Comparison of ENCODE assay signal across 8 mouse cellular contexts in genomic region chr5:137720558-137721164, GRCm38 (mm10). TPM values are rescaled to one million over a fixed set of nuclear protein-coding genes. Genes with fewer than 3 reads are reported as not detected.
DNase-seq lines count a peak whose midpoint lies in the region; ATAC-seq and TF ChIP-seq lines count a peak whose summit lies in the region.
"Not testable (repeated sequence)": the region's sequence is repeated elsewhere in the genome, so short reads cannot be mapped to it uniquely, and the experiment has no call there.

No protein-coding gene starts in this region.

- 32% methylated on average over 9 of the region's 16 CpGs for WGBS in hindbrain, embryonic 14.5 days
- 5% methylated on average over 10 of the region's 16 CpGs for WGBS in kidney, embryonic 16.5 days
- WGBS in liver, embryonic 13.5 days (ENCODE audit: insufficient replicate concordance), result 13% methylated on average over 10 of the region's 16 CpGs
- WGBS in midbrain, embryonic 12.5 days, result 31% methylated on average over 11 of the region's 16 CpGs
- WGBS in stomach, embryonic 16.5 days, result 7% methylated on average over 10 of the region's 16 CpGs

- H3K4me1 ChIP-seq in hindbrain, embryonic 14.5 days (replicated peaks; ENCODE audit: control insufficient read depth, insufficient read depth, low read length); kidney, embryonic 16.5 days (ENCODE audit: insufficient read depth, low read length); midbrain, embryonic 12.5 days; stomach, embryonic 16.5 days (ENCODE audit: control insufficient read depth, insufficient read depth, low read length): not testable (repeated sequence)
- H3K4me1 ChIP-seq in liver, embryonic 13.5 days (replicated peaks), result peaks cover 31% of the 10 kb centered on the region

- H3K36me3 ChIP-seq in hindbrain, embryonic 14.5 days (replicated peaks; ENCODE audit: control insufficient read depth, insufficient read depth); kidney, embryonic 16.5 days (ENCODE audit: insufficient read depth, low read length); liver, embryonic 13.5 days; midbrain, embryonic 12.5 days; stomach, embryonic 16.5 days (ENCODE audit: control insufficient read depth, insufficient read depth, low read length): not testable (repeated sequence)

- not testable (repeated sequence) for H3K27ac ChIP-seq in gastrocnemius, adult 2 months; hindbrain, embryonic 14.5 days; kidney, embryonic 16.5 days (ENCODE audit: low read length); liver, embryonic 13.5 days; midbrain, embryonic 12.5 days (replicated peaks); stomach, embryonic 16.5 days (ENCODE audit: low read length)

- not testable (repeated sequence) for ATAC-seq in hindbrain, embryonic 14.5 days (ENCODE audit: low FRiP score); kidney, embryonic 16.5 days (ENCODE audit: low FRiP score, low TSS enrichment); midbrain, embryonic 12.5 days (ENCODE audit: low FRiP score, low read depth)
- peak; percentile 82 for ATAC-seq in liver, embryonic 13.5 days (ENCODE audit: low read depth)
- ATAC-seq in stomach, embryonic 16.5 days (ENCODE audit: insufficient read depth, low FRiP score), result peak; percentile 71; the same call in 1 of the 2 replicates

- peak overlapping the region; percentile 30 for H3K4me2 ChIP-seq in hindbrain, embryonic 14.5 days (replicated peaks)
- peak overlapping the region; percentile 49 for H3K4me2 ChIP-seq in kidney, embryonic 16.5 days (replicated peaks; ENCODE audit: low read depth, low read length)
- peak overlapping the region; percentile 68 for H3K4me2 ChIP-seq in liver, embryonic 13.5 days
- H3K4me2 ChIP-seq in midbrain, embryonic 12.5 days (replicated peaks), result peak overlapping the region; percentile 28
- H3K4me2 ChIP-seq in stomach, embryonic 16.5 days (ENCODE audit: low read depth, low read length), result peak overlapping the region; percentile 48

- intact Hi-C loops in gastrocnemius, adult 2 months (cut with DNase I), result not testable (repeated sequence)

- H3K9me3 ChIP-seq in hindbrain, embryonic 14.5 days (ENCODE audit: control insufficient read depth, low read length); kidney, embryonic 16.5 days (ENCODE audit: low read length); liver, embryonic 13.5 days (replicated peaks); midbrain, embryonic 12.5 days; stomach, embryonic 16.5 days (replicated peaks; ENCODE audit: control insufficient read depth, low read length): not testable (repeated sequence)

- not testable (repeated sequence) for H3K27me3 ChIP-seq in hindbrain, embryonic 14.5 days (ENCODE audit: control insufficient read depth, insufficient read depth, low read length); kidney, embryonic 16.5 days (ENCODE audit: insufficient read depth, low read length); midbrain, embryonic 12.5 days; stomach, embryonic 16.5 days (ENCODE audit: control insufficient read depth, insufficient read depth, low read length)
- H3K27me3 ChIP-seq in liver, embryonic 13.5 days, result peaks cover 19% of the 10 kb centered on the region

- DNase-seq in B cell, adult 2 months, result peak; percentile 37 to 49
- DNase-seq in embryo, embryonic 10 days (ENCODE audit: low spot score), result peak; percentile 59
- DNase-seq in gastrocnemius, adult 2 months; hindbrain, embryonic 14.5 days (ENCODE audit: low spot score): not testable (repeated sequence)
- peak; percentile 60 for DNase-seq in liver, embryonic 13.5 days

- not testable (repeated sequence) for H3K9ac ChIP-seq in hindbrain, embryonic 14.5 days; kidney, embryonic 16.5 days (replicated peaks; ENCODE audit: low read length); midbrain, embryonic 12.5 days (replicated peaks); stomach, embryonic 16.5 days (ENCODE audit: low read length)
- peak overlapping the region; percentile 54 for H3K9ac ChIP-seq in liver, embryonic 13.5 days

- TF ChIP-seq CTCF in gastrocnemius, adult 2 months (IDR thresholded peaks at IDR 0.05), result not testable (repeated sequence)

- H3K4me3 ChIP-seq in gastrocnemius, adult 2 months, result 0 out of 2 replicates have a peak overlapping the region, but pooled peaks have one; percentile 17
- H3K4me3 ChIP-seq in hindbrain, embryonic 14.5 days (replicated peaks; ENCODE audit: low read length); kidney, embryonic 16.5 days (ENCODE audit: low read length); midbrain, embryonic 12.5 days: not testable (repeated sequence)
- peak overlapping the region; percentile 40 for H3K4me3 ChIP-seq in liver, embryonic 13.5 days (replicated peaks)
- H3K4me3 ChIP-seq in stomach, embryonic 16.5 days (replicated peaks; ENCODE audit: low read length), result peak overlapping the region; percentile 14

RNA-seq across cellular contexts. Expression of gene Nyap1, which starts 20.7 kb away (rescaled TPM):
- under 1 TPM; 0.05 to 0.45 TPM for total RNA-seq in gastrocnemius, adult 2 months (2021)
- 14.2 and 18.8 TPM in 2 replicates for polyA plus RNA-seq in hindbrain, embryonic 14.5 days (2014; fragmentation: Nextera tagmentation; extraction: Ambion mirVana)
- polyA plus RNA-seq in kidney, embryonic 16.5 days (2015; fragmentation: Nextera tagmentation; extraction: Ambion mirVana), result 2.1 and 2.2 TPM in 2 replicates
- polyA plus RNA-seq in liver, embryonic 13.5 days (2015; fragmentation: Nextera tagmentation; extraction: Ambion mirVana), result 0.17 and 0.19 TPM in 2 replicates
- 22.1 TPM in 2 replicates for polyA plus RNA-seq in midbrain, embryonic 12.5 days (2016; fragmentation: Nextera tagmentation; extraction: Ambion mirVana)
- polyA plus RNA-seq in stomach, embryonic 16.5 days (2015; fragmentation: Nextera tagmentation; extraction: Ambion mirVana), result 2.7 and 3.1 TPM in 2 replicates

RNA-seq across cellular contexts. Expression of gene Tsc22d4, which starts 24.9 kb away (rescaled TPM):
- total RNA-seq in gastrocnemius, adult 2 months (2021), result 10 to 100 TPM; 43.5 to 58.6 TPM
- polyA plus RNA-seq in hindbrain, embryonic 14.5 days (2014; fragmentation: Nextera tagmentation; extraction: Ambion mirVana), result 67.6 and 72.8 TPM in 2 replicates
- polyA plus RNA-seq in kidney, embryonic 16.5 days (2015; fragmentation: Nextera tagmentation; extraction: Ambion mirVana), result 126 and 129 TPM in 2 replicates
- polyA plus RNA-seq in liver, embryonic 13.5 days (2015; fragmentation: Nextera tagmentation; extraction: Ambion mirVana), result 66.8 and 69.1 TPM in 2 replicates
- polyA plus RNA-seq in midbrain, embryonic 12.5 days (2016; fragmentation: Nextera tagmentation; extraction: Ambion mirVana), result 68.4 and 71.4 TPM in 2 replicates
- polyA plus RNA-seq in stomach, embryonic 16.5 days (2015; fragmentation: Nextera tagmentation; extraction: Ambion mirVana), result 115 and 119 TPM in 2 replicates

RNA-seq across cellular contexts. Expression of gene Agfg2, which starts 36.1 kb away (rescaled TPM):
- 10 to 100 TPM in 1 of 2 experiments, 1 to 10 TPM in 1; 3.3 to 10.3 TPM for total RNA-seq in gastrocnemius, adult 2 months (2021)
- 11.8 and 12.2 TPM in 2 replicates for polyA plus RNA-seq in hindbrain, embryonic 14.5 days (2014; fragmentation: Nextera tagmentation; extraction: Ambion mirVana)
- polyA plus RNA-seq in kidney, embryonic 16.5 days (2015; fragmentation: Nextera tagmentation; extraction: Ambion mirVana), result 17.2 and 21.1 TPM in 2 replicates
- 32.1 and 37.8 TPM in 2 replicates for polyA plus RNA-seq in liver, embryonic 13.5 days (2015; fragmentation: Nextera tagmentation; extraction: Ambion mirVana)
- 25.9 and 29.0 TPM in 2 replicates for polyA plus RNA-seq in midbrain, embryonic 12.5 days (2016; fragmentation: Nextera tagmentation; extraction: Ambion mirVana)
- polyA plus RNA-seq in stomach, embryonic 16.5 days (2015; fragmentation: Nextera tagmentation; extraction: Ambion mirVana), result 16.3 and 19.0 TPM in 2 replicates

RNA-seq across cellular contexts. Expression of gene Ppp1r35, which starts 58.0 kb away (rescaled TPM):
- 1 to 10 TPM; 5.4 to 6.9 TPM for total RNA-seq in gastrocnemius, adult 2 months (2021)
- 51.1 and 58.7 TPM in 2 replicates for polyA plus RNA-seq in hindbrain, embryonic 14.5 days (2014; fragmentation: Nextera tagmentation; extraction: Ambion mirVana)
- 26.0 and 32.1 TPM in 2 replicates for polyA plus RNA-seq in kidney, embryonic 16.5 days (2015; fragmentation: Nextera tagmentation; extraction: Ambion mirVana)
- polyA plus RNA-seq in liver, embryonic 13.5 days (2015; fragmentation: Nextera tagmentation; extraction: Ambion mirVana), result 17.8 and 20.1 TPM in 2 replicates
- polyA plus RNA-seq in midbrain, embryonic 12.5 days (2016; fragmentation: Nextera tagmentation; extraction: Ambion mirVana), result 67.7 and 73.0 TPM in 2 replicates
- polyA plus RNA-seq in stomach, embryonic 16.5 days (2015; fragmentation: Nextera tagmentation; extraction: Ambion mirVana), result 9.4 and 17.0 TPM in 2 replicates
